Mouse (Mus musculus): ENCODE measurements at regions not wholly inside any gene's neighbourhood (a gene's known extent, or its start where the extent isn't known, plus 50 kb on each side); places are given as distances from the start of the nearest gene placed in this dataset.

DNA sequence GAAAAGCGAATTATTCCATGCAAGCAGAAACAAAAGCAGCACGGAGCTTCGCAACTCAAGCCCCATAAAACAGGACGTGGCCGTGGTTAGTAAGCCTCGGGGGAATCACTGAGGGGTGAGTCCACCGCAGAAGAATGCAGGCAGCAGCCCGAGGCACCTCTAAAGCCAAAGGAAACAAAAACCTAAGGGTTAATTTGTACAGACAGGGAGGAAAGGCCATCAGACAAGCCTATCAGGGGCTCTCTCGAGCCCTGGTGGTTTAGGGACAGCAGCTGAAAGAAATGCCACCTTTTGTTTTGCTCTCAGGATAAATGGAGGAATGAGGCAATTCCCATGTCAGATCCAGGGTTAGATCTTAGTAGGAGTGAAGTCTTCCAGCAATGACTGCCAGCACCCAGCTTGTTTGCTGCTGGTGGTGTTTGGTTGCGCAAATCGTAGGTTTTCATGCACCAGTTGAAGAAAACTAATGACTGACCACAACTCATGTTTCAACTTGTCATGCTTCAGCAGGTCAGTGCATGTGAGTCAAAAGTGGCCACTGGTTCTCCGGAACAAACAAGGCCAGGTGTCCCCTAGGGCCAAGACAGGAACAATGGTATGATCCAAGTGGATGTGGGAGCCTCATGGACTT is 173.9 kb upstream of the Dapk1 start:
- DNase-seq (ENCODE audit: low spot score): no peak

DNA sequence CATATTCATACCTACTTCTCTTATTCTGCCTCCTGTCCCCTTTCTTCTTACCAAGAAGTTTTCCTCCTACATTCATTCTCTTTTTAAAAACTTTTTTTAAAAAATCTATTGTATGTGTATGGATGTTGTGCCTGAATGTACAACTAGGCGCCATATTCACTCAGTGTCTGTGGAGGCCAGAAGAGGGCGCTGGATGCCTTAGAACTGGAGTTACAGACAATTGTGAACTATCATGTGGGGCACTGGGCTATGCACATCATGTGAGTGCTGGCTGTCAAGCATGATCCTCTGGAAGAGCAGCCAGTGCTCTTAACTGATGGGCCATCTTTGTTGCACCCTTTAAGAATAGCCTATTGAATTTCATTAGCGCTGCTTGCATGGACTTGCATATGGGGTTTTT is 172.6 kb upstream of the Dapk1 start:
- DNase-seq (ENCODE audit: low spot score): no peak

DNA sequence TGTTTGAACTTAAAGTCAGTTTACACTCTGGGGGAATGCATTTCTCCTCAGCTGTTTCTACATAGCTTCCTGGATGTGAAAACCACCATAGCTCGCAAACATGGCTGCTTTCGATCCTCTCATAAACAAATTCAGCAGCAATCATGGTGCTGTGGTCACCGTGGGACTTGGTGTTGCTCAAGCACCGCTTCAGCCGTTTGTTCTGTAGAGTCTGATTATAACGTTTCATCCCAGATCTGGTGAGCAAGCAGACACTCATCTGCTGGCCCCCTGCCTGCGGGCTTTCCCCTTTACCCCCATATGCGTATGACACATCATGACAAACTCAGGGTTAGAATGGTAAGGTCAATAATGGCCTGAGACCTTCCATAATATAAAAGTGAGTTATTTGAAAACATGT is 170.3 kb upstream of the Dapk1 start:
- no peak for DNase-seq (ENCODE audit: low spot score)

DNA sequence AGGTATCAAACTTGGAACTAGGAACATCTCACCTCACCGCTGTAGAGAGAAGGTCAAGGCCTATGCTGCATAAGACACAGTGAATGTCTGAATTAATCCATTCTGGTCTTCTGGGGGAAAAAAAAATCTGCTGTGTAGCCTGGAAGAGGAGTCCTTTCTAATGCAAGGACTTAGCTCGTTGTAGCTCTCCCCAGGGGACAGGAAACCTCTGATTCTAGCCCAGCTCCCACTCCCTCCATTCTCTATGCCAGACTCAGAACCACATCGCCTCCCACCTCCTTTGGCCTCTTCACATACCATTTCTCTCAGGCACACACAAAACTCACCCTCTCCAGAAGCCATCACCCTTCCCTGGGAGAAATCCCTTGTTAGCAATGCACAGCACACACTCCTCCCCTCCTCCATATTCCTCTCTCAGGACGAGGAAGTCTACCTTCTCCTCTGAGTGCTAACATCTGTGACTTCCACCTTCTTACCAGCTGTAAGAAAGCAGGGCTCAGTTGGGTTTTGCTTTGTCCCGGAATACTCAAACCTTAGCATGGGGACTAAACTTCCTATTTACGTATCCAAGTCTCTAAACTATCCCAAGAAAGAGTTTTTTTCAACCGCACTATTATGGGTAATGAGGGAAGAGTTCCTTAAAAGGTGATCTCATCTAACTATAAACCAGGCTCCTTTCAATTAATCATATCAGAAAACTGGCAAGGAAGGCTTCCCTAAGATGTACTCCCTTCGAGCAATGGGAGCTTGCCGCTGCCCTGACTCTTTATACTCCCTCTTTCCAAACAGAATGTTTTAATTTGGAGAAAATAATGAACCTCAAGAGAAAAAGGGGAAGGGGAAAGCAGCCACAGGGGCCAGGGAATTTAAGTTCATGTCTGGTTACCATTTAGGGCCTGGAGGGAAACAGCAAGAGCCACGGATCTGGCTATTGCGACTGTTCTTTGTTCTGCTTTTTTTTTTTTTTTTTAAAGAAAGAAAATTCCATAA is 167.2 kb upstream of the Dapk1 start:
- no peak for DNase-seq (ENCODE audit: low spot score)

DNA sequence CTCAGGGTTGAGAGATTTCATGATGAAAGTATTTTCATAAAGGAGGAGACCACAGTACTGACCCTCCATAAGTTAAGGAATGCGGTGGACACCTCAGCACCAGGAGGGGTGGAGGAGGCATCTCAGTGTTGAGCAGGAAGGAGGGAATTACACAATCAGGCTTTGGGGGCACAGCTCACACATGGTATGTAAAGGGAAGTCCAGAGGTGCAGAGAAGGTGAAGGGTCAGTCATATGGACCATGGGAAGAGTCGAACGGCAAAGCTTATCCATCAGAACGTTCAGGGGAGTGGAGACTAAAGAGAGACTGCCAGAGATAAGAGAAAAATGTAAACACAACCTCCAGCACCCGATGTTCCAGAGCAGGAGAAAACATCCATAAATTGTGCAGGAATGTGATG is 166.4 kb upstream of the Dapk1 start:
- no peak for DNase-seq (ENCODE audit: low spot score)

DNA sequence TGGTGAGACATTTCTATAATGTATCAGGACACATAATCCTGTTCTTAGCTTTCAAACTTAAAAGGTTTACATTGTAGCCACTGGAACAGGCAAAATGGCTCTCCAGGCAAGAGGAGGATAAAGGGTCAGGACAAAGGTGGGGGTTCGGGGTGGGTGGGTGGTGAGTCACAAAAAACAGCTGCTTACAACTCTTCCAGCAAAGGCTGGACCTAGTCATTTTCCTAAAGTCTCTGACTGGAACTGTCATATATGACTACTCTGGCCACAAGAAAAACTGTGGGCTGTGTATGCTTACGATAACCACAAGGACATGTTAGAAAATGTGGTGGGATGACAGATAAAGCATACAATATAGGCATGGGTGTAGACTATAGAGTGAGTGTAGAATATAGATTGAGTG is 163.6 kb upstream of the Dapk1 start:
- no peak for DNase-seq (ENCODE audit: low spot score)

DNA sequence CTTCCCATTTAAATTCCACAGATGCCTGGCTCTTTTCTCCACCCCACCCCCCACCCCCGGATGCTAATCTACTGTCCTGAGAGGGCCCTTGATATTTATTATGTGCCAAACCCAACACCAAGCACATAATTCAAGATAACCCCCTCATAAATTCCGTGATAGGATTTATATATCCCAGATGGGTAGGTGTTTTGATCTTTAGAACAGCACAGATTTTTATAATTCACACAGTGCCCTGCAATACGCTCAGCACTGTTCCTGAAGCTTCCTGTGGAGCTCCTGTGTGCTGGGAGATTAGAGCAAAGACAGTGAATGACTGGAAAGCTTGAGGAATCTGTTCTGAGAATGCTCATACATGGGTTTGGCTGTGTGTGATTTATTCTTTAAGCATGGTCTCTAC is 161.2 kb upstream of the Dapk1 start:
- no peak for DNase-seq (ENCODE audit: low spot score)

DNA sequence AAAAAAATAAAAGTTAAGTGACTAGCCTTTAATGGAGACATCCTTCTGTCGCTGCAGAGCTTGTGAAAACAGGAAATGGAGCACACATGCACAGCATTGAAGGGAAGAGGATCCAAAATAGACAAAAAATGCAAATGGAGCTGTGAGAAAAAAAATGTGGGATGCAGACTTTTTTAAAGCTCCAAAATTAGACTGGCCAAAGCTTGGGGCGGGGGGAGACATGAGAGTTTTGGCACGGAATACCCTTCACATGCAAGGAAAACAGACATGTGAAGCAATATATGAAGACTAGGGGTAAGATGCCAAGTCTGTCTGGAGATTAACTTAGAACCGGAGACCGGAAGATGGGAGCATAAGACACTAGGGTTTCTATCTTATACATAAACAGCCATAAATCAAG is 156.6 kb upstream of the Dapk1 start:
- no peak for DNase-seq (ENCODE audit: low spot score)

DNA sequence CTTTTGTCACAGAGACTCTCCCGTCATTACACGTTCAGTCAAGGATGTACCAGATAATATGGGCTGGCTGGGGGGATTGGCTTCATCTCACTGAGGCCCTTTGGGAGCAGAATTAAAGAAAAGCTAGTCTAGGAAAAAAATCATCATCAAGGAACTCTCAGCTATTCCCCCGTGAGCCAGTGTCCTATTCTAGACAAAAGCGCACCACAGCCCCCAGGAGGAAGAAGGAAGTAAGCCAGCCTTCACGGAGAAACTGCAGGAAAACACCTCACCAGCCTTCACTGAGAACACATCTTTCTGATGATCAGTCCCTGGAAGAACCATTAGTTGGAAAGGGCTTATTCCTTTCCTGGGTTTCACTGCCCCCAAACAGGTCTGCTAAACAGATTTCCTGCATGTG is 154.8 kb upstream of the Dapk1 start:
- DNase-seq (ENCODE audit: low spot score): no peak

DNA sequence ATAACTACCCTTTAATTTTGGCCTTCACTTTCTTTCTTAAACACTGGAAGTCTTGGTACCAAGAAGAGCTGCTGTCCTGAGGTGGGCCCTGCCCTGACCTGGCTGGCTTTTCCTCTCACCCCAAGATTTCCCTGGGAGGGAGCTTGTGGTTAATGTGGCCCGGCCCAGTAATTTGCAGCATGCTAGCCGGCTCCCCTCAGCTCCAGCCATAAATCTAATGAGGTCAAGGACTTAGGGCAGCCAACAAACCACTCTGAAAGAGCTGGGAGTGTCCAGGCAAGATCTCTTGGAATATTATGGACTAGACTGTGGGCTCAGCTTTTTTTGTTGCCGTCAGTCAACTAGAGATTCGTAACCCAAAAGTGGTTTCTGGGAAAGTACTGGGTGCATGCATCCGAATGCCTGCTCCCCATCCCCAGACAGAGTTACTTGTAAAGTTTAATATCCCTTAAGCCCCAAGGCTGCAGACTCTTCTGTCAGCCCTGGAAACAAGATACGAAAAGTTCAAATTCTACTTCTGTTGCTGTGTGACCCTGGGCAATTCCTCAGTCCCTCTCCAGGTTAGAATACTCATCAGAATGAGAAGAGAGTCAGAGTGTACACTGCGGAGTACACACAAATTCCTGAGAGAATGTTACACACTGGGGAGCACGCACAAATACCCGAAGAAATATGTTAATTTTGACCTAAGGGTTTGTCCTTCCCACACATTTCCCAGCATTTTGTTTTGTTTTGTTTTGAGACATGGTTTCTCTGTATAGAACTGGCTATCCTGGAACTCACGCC is 150.8 kb upstream of the Dapk1 start:
- no peak for DNase-seq (ENCODE audit: low spot score)

DNA sequence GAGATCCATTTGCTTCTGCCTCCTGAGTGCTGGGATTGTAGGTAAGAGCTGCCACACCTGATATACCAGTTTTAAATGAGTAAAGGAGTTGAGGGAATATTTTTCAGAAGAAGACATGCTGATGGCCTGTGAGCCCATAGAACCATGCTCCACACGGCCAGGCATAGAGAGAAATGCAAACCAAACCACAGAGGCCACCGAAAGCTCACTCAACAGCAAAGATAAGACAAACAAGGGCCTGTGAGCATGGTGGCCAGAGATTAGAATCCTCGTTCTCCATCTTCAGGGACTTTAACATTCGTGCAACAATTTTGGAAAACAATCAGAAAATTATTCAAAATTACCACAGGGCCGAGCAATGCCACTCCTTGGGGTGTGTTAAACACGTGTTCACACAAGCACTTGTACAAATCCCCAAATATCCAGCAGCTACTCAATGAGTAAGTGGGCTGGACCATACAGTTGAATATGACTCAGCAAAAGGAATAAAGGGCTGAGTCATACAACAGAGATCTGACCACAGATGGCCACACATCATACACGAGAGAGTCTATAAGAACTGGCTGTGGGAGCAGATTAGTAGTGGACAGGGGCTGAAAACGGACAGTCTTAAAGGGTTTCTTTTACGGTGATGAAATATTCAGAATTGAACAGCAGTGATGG is 147.8 kb upstream of the Dapk1 start:
- no peak for DNase-seq (ENCODE audit: low spot score)

DNA sequence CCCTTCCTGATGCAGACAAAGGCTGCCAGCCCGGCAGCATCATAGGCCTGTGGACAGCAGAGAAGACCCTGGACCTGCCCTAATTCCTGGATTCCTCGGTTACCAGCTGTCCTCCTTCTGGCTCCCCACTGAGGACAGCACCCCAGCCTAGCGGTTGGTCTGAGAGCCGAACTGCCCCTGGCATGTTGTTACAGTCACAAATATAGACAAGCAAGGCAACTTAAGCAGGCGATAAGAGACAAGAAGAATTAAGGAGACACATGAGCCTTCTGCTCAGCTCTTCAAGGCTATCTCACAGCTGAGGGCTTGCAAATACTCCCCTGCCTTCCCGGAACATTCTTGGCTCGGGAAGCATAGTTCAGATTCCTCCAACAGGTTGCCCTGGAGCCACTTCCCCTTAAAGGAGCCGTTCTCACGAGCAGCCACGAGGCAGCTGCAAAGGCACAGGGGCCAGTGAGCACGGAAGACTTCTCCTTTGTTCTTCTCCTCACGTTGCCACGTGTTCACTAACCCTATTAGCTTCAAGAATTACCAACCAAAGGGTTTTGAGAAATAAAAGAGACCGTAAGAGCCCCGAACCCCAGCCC is 146.6 kb upstream of the Dapk1 start:
- DNase-seq (ENCODE audit: low spot score): no peak

DNA sequence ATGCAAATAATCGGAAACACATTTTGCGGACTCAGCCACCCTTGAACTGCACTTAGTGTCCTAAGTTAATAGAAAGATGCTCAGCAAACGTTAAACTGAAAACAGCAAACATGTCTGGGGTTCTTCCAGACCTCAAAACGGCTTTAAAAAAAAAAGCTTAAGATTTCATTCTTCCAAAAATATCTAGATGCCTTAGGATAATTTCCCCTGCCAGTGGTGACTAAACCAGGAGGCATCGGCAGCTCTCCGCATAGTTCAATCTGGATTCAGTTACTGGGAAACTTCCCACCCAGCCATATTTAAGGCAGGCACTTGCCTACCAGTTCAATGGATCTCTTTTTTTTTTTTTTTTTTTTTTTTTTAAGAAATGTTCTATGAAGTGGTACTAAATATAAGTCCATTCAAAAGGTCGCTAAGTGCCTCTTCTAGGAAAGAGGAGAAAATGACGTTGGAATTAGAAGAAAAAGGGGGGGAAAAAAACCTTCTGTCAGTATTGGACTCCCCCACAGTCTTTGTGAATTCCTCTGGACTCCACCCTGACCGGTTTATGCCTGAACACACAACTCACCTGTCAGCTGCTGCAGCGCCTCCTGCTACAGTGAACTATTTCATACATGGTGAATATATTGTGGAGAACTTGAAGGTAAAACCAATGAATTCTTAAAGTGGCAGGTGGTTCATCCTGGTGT is 145.7 kb upstream of the Dapk1 start:
- DNase-seq (ENCODE audit: low spot score): no peak

DNA sequence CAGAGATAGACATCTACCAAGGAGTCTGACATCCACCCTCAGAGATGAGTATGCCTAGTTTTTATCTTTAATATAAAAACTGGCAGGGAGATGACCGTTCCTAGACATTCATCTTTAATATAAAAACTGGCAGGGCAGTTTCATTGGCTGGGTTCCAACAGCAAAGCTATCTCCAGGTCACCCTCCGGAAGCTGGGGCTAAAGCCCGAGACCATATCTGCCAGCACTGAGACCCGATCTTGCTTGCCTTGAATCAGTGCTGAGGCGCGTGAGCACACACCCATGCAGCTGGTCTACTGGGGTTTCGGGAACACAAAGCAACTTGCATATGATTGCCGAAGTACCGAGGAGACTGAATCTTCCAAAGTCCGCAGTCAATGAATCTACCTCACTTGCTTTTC is 144.5 kb upstream of the Dapk1 start:
- DNase-seq (ENCODE audit: low spot score): no peak

DNA sequence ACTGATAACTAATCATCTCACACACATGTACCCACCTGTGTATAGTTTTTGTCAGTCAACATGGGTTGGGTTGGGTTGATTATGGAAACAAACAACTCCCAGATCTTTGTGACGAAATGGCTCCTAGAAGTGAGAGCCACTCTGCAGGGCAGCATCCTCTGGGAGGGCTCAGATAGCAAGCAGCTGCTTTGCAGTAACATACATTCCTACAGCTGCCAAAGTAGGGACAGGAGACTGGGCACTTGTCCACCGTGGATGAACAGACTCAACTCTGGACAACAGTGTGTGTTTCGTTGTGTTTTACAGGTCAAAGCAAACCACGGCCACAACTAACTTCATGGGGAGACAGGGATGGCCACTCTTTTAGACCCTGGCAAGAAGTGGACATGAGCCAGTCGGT is 142.7 kb upstream of the Dapk1 start:
- no peak for DNase-seq (ENCODE audit: low spot score)

DNA sequence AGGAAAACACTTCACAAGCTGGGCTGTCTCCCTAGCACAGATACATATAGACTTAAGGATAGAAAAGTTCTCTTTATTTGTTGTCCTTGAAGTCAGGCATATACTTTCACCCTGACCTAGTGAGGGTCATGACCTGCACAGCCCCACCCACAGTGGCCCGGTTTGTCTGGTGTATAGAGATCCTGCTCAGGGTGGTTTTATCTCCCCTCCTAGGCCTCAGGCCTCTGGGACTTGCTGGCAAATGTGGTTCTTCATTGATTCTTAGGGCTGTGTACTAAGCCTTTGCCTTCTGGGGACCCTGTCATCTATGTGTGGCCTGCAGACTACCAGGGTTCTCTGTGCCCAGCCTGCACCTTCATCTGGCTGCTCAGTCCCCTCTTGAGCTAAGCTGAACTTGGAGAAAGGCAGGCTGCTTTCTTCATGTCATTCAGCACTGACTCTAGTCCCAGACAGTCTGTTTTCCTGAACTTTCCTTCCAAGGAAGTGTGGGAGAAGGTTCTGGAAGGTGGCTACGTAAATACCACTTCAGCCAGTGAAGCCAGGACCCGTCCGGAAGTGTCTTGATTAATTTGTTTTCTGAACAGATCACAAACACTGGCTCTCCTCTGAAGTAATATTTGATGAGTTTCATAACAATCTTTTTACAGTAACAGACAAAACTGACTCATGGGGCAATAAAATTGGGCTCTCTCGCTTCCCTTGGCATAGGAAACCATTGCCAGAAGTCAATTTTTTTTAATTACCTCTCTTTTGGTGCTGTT is 135.0 kb upstream of the Dapk1 start:
- DNase-seq (ENCODE audit: low spot score): no peak

DNA sequence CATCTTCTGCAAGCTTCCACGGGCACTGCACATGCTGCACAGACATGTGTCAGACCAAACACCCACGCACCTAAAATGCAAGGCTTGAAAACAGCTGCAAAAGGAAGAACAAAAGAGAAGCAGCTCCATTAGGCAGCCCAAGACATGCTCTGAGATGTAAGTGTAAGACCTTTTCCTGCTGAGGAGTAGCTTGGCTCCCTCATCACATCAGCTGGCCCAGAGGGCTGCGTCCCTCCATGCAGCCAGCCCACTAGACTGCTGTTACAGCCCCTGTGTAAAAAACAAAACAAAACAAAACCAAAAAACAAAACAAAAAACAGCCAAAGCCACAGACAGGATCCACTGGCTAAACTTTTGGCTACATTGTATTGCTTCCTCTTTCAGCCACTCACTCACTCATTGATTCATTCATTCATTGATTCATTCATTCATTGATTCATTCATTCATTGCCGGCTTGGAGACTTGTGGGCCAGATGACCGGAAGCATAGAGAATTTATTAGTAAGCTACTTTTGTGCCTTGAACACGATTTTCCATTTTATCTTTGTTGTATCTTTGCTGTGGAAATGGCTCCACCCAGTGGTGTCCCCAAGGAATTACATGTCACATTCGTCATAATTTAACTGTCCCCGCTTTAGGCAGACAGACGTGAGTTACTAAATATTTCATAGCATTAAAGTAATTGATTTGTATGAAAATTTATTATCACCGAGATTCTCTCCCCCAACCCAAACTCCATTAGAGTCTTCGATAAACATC is 133.7 kb upstream of the Dapk1 start:
- no peak for DNase-seq (ENCODE audit: low spot score)

DNA sequence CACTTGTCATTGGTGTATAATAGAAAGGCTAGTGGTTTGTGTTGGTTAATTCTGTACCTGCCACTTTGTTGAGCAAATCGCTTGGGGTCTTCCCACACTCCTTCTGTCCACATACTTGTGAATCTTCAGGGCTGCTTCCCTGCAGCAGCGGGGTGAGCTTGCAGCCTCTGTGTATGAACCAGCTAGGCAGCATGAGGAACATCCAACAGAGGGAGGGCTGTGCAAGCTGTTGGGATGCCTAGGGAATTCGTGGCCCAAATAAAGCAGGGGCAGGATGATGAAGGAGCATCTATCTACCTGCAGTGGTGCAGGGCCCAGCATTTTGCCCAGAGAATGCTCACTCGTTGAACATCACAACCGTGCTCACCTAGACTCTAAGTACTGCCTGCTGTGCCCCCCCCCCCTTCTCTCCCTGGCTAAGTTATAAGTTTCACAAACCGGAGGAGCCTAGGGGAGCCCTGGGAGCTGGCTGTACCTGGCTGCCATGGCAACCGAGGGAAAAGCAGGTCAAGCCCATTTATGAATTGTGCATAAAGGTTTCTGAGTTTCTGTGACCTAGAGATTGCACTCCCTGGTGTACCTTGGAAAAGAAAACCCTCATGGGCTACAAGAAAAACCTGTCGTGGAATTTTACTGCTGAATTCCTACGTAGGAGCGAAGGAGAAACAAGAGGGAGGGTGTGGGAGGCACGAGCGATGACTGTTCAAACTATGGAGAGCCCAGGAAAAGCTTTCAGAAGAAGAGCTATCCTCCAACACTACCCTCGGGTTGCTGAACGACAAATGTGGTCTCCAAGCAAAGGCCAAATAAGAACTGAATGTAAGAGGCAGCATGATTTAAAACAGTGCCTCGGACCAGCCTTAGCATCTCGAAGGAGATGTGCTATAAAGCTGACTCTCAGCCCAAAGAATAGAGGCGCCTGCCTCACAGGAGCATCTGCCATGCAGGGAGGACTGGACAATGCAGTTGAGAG is 131.0 kb upstream of the Dapk1 start:
- no peak for DNase-seq (ENCODE audit: low spot score)

DNA sequence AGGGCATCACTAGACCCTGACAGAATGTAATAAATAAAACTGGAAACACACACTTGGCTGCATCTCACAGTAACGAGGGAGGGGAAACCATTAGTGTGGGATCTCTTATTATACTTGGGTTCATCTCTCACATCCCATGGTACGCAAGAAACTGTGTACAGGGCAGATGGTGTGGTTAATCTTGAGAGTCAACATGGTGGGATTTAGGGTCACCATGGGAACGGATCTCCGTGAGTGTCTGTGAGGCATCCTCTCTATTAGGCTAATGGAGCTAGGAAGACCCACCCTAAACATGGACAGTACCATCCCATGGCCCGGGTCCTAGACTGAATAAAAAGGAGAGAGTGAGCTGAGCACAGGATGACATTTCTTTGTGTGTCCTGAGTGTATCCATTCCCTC is 130.1 kb upstream of the Dapk1 start:
- no peak for DNase-seq (ENCODE audit: low spot score)

Measured in left cerebral cortex, adult 11 months (tissue).